Mouse (Mus musculus) intestine, postnatal 0 days (tissue): ENCODE results near the gene Lifr. TPM values are rescaled to one million over a fixed set of nuclear protein-coding genes. Genes with fewer than 3 reads are reported as not detected.

Experiments used
- ATAC-seq: fragments of 200-750 bp; cut with Nextera tagmentation; 2 replicates; pipeline ENCODE4 v1.8.0; 2017; ENCODE audit warnings: mild to moderate bottlenecking, moderate TSS enrichment, moderate library complexity
- H3K27ac ChIP-seq: fragments of 300-500 bp; sonication (generic); 2 replicates; pipeline ENCODE4 v1.5.1; 2014; ENCODE audit warnings: mild to moderate bottlenecking, low read depth, low read length, moderate library complexity
- H3K27me3 ChIP-seq: fragments of 300-500 bp; sonication (generic); replicated peaks from 2 replicates; pipeline ENCODE4 v1.6.1; 2014; ENCODE audit warnings: low read length, mixed read lengths; ENCODE audit not compliant: control insufficient read depth, insufficient read depth
- H3K36me3 ChIP-seq: fragments of 300-500 bp; sonication (generic); 2 replicates; pipeline ENCODE4 v1.6.1; 2014; ENCODE audit warnings: mild to moderate bottlenecking, moderate library complexity; ENCODE audit not compliant: control insufficient read depth, insufficient read depth
- H3K4me1 ChIP-seq: fragments of 300-500 bp; sonication (generic); replicated peaks from 2 replicates; pipeline ENCODE4 v1.6.1; 2014; ENCODE audit warnings: antibody characterized with exemption, low read length, mixed read lengths; ENCODE audit not compliant: control insufficient read depth, insufficient read depth
- H3K4me2 ChIP-seq: fragments of 300-500 bp; sonication (generic); replicated peaks from 2 replicates; pipeline ENCODE4 v1.6.1; 2014; ENCODE audit warnings: low read depth, mild to moderate bottlenecking, moderate library complexity
- H3K4me3 ChIP-seq: fragments of 300-500 bp; sonication (generic); 2 replicates; pipeline ENCODE4 v1.5.1; 2014; ENCODE audit warnings: low read depth, low read length
- H3K9ac ChIP-seq: fragments of 300-500 bp; sonication (generic); 2 replicates; pipeline ENCODE4 v1.6.1; 2014; ENCODE audit warnings: mild to moderate bottlenecking, low read depth, low read length
- H3K9me3 ChIP-seq: fragments of 300-500 bp; sonication (generic); 2 replicates; pipeline ENCODE4 v1.6.1; 2016; ENCODE audit warnings: mixed run types; ENCODE audit not compliant: control insufficient read depth
- CTCF ChIP-seq: sonication (generic); IDR thresholded peaks from 2 replicates; pipeline ENCODE4 v1.5.1; 2016; ENCODE audit warnings: low read depth, mild to moderate bottlenecking, control low read depth, antibody characterized with exemption, moderate library complexity
- WGBS: fragments of 180-500 bp; shearing (Covaris S2); extraction: QIAGEN DNeasy Blood & Tissue Kit; methylation state at CpG from one replicate; pipeline ENCODE4 v1.1.7; 2014; 5-methylcytosine and 5-hydroxymethylcytosine counted together
- polyA plus RNA-seq: library from polyadenylated mRNA; unstranded; fragments of >200 nt; fragmentation: Nextera tagmentation; extraction: Ambion mirVana; gene quantifications from 2 replicates; pipeline ENCODE4 v1.2.1, GENCODE M21; 2015

Gene Lifr
- polyA plus RNA-seq, 1 experiment from 2014 or later = 6.3 TPM

GRCm38 (mm10) chr15:7143689-7144170 is 53.3 kb downstream of the Lifr start:
- no peaks in the 10 kb centered on the region for H3K9me3 ChIP-seq
- no peak overlapping the region for H3K9ac ChIP-seq
- no peaks in the 10 kb centered on the region for H3K27me3 ChIP-seq
- no peak for TF ChIP-seq CTCF
- H3K4me1 ChIP-seq = no peaks in the 10 kb centered on the region; the same call in 1 of the 2 replicates
- H3K4me2 ChIP-seq = no peak overlapping the region
- 58% methylated on average over 15 of the region's 15 CpGs for WGBS
- H3K4me3 ChIP-seq = no peak overlapping the region
- no peaks in the 10 kb centered on the region for H3K36me3 ChIP-seq
- no peak for ATAC-seq
- no peak overlapping the region for H3K27ac ChIP-seq

- Histone ChIP-seq H3K4me3 (no peak overlapping the region), H3K27ac (no peak overlapping the region), H3K9ac (no peak overlapping the region), H3K27me3 (no peaks in the 10 kb centered on the region), H3K36me3 (no peaks in the 10 kb centered on the region), H3K4me1 (no peaks in the 10 kb centered on the region; the same call in 1 of the 2 replicates), H3K4me2 (no peak overlapping the region), H3K9me3 (no peaks in the 10 kb centered on the region)
- no peak for ATAC-seq
- WGBS = 74% methylated on average over 3 of the region's 3 CpGs
- no peak for TF ChIP-seq CTCF
These were observed 54.1 kb downstream of the Lifr start for GRCm38 (mm10) chr15:7144542-7144941.

- Histone ChIP-seq H3K4me1 (no peaks in the 10 kb centered on the region; the same call in 1 of the 2 replicates), H3K4me2 (no peak overlapping the region), H3K9ac (no peak overlapping the region), H3K27ac (no peak overlapping the region), H3K36me3 (no peaks in the 10 kb centered on the region), H3K4me3 (no peak overlapping the region), H3K9me3 (no peaks in the 10 kb centered on the region), H3K27me3 (no peaks in the 10 kb centered on the region)
- ATAC-seq = no peak
- 56% methylated on average over 9 of the region's 9 CpGs for WGBS
- no peak for TF ChIP-seq CTCF
These were observed 54.5 kb downstream of the Lifr start for GRCm38 (mm10) chr15:7144942-7145341.

GRCm38 (mm10) chr15:7145555-7145954 is 55.1 kb downstream of the Lifr start:
- Histone ChIP-seq H3K27ac (no peak overlapping the region), H3K4me3 (no peak overlapping the region), H3K27me3 (no peaks in the 10 kb centered on the region), H3K9ac (no peak overlapping the region), H3K9me3 (no peaks in the 10 kb centered on the region), H3K36me3 (no peaks in the 10 kb centered on the region), H3K4me2 (no peak overlapping the region), H3K4me1 (no peaks in the 10 kb centered on the region; the same call in 1 of the 2 replicates)
- ATAC-seq = no peak
- TF ChIP-seq CTCF = no peak
- WGBS = 54% methylated on average over 5 of the region's 5 CpGs

- WGBS = 47% methylated on average over 8 of the region's 8 CpGs
- no peak overlapping the region for H3K4me3 ChIP-seq
- H3K9ac ChIP-seq = no peak overlapping the region
- H3K9me3 ChIP-seq = no peaks in the 10 kb centered on the region
- H3K4me2 ChIP-seq = no peak overlapping the region
- H3K27me3 ChIP-seq = no peaks in the 10 kb centered on the region
- H3K4me1 ChIP-seq = no peaks in the 10 kb centered on the region; the same call in 1 of the 2 replicates
- no peak for TF ChIP-seq CTCF
- H3K36me3 ChIP-seq = no peaks in the 10 kb centered on the region
- no peak overlapping the region for H3K27ac ChIP-seq
- no peak for ATAC-seq
These were observed 56.1 kb downstream of the Lifr start for GRCm38 (mm10) chr15:7146529-7146928.

- no peak for ATAC-seq
- Histone ChIP-seq H3K4me2 (no peak overlapping the region), H3K9me3 (no peaks in the 10 kb centered on the region), H3K36me3 (no peaks in the 10 kb centered on the region), H3K9ac (no peak overlapping the region), H3K4me1 (no peaks in the 10 kb centered on the region), H3K27me3 (peaks cover 3% of the 10 kb centered on the region; the same call in 1 of the 2 replicates), H3K4me3 (no peak overlapping the region), H3K27ac (no peak overlapping the region)
- WGBS = 95% methylated on average over 18 of the region's 18 CpGs
- TF ChIP-seq CTCF = no peak
These were observed 59.4 kb downstream of the Lifr start for GRCm38 (mm10) chr15:7149796-7150195.

- H3K27ac ChIP-seq = no peak overlapping the region
- H3K27me3 ChIP-seq = peaks cover 3% of the 10 kb centered on the region; the same call in 1 of the 2 replicates
- 91% methylated on average over 9 of the region's 9 CpGs for WGBS
- no peak overlapping the region for H3K4me2 ChIP-seq
- H3K36me3 ChIP-seq = no peaks in the 10 kb centered on the region
- H3K9me3 ChIP-seq = no peaks in the 10 kb centered on the region
- TF ChIP-seq CTCF = no peak
- no peak overlapping the region for H3K4me3 ChIP-seq
- no peak for ATAC-seq
- H3K4me1 ChIP-seq = no peaks in the 10 kb centered on the region
- no peak overlapping the region for H3K9ac ChIP-seq
These were observed 60.2 kb downstream of the Lifr start for GRCm38 (mm10) chr15:7150591-7150990.
